Mouse (Mus musculus) forebrain, embryonic 16.5 days (tissue): Measurements from ENCODE around the gene Styxl1. TPM values are rescaled to one million over a fixed set of nuclear protein-coding genes. Genes with fewer than 3 reads are reported as not detected.

Experiments used
- ATAC-seq: fragments of 200-750 bp; cut with Nextera tagmentation; 2 replicates; pipeline ENCODE4 v1.8.0; 2017; ENCODE audit warnings: mild to moderate bottlenecking, moderate library complexity
- H3K27ac ChIP-seq: fragments of 300-500 bp; sonication (generic); 2 replicates; pipeline ENCODE4 v1.5.1; 2014; ENCODE audit warnings: low read length, control low read depth
- H3K27me3 ChIP-seq: fragments of 300-500 bp; sonication (generic); replicated peaks from 2 replicates; pipeline ENCODE4 v1.6.1; 2014; ENCODE audit warnings: low read length; ENCODE audit not compliant: control insufficient read depth, insufficient read depth
- H3K36me3 ChIP-seq: fragments of 300-500 bp; sonication (generic); 2 replicates; pipeline ENCODE4 v1.6.1; 2014; ENCODE audit not compliant: control insufficient read depth, insufficient read depth
- H3K4me1 ChIP-seq: fragments of 300-500 bp; sonication (generic); replicated peaks from 2 replicates; pipeline ENCODE4 v1.6.1; 2014; ENCODE audit warnings: low read length; ENCODE audit not compliant: control insufficient read depth, insufficient read depth
- H3K4me2 ChIP-seq: fragments of 300-500 bp; sonication (generic); 2 replicates; pipeline ENCODE4 v1.6.1; 2014; ENCODE audit warnings: mild to moderate bottlenecking, low read length, control low read depth
- H3K4me3 ChIP-seq: fragments of 300-500 bp; sonication (generic); replicated peaks from 2 replicates; pipeline ENCODE4 v1.5.1; 2014; ENCODE audit warnings: mild to moderate bottlenecking, low read length, control low read depth
- H3K9ac ChIP-seq: fragments of 300-500 bp; sonication (generic); replicated peaks from 2 replicates; pipeline ENCODE4 v1.6.1; 2014; ENCODE audit warnings: low read depth, low read length, control low read depth
- H3K9me3 ChIP-seq: fragments of 300-500 bp; sonication (generic); 2 replicates; pipeline ENCODE4 v1.6.1; 2016; ENCODE audit warnings: low read length; ENCODE audit not compliant: control insufficient read depth
- WGBS: fragments of 180-500 bp; shearing (Covaris S2); extraction: QIAGEN DNeasy Blood & Tissue Kit; methylation state at CpG from one replicate; pipeline ENCODE4 v1.1.7; 2014; 5-methylcytosine and 5-hydroxymethylcytosine counted together
- polyA plus RNA-seq: library from polyadenylated mRNA; unstranded; fragments of >200 nt; fragmentation: Nextera tagmentation; extraction: Ambion mirVana; gene quantifications from 2 replicates; pipeline ENCODE4 v1.2.1, GENCODE M21; 2015

Gene Styxl1
- 0.23 and 0.35 TPM in 2 replicates for polyA plus RNA-seq

GRCm38 (mm10) chr5:135777796-135778470, at the start of gene Styxl1:
Gene Styxl1, minus strand, starts transcription at chr5:135778385.
- Histone ChIP-seq H3K9me3 (no peaks in the 10 kb centered on the region), H3K4me3 (peak within 1 kb of the TSS; percentile 73), H3K36me3 (no peaks in the 10 kb centered on the region), H3K9ac (peak within 1 kb of the TSS; percentile 80), H3K27ac (peak within 1 kb of the TSS; percentile 80), H3K4me2 (peak within 1 kb of the TSS; percentile 94), H3K4me1 (peaks cover 28% of the 10 kb centered on the region), H3K27me3 (no peaks in the 10 kb centered on the region)
- ATAC-seq = peak; percentile 90
- under 1% methylated on average over 42 of the region's 45 CpGs for WGBS

- WGBS = 41% methylated on average over 6 of the region's 6 CpGs
- Histone ChIP-seq H3K4me3 (no peak overlapping the region), H3K36me3 (no peaks in the 10 kb centered on the region), H3K9me3 (no peaks in the 10 kb centered on the region), H3K9ac (no peak overlapping the region), H3K4me1 (peaks cover 9% of the 10 kb centered on the region), H3K27ac (no peak overlapping the region), H3K27me3 (no peaks in the 10 kb centered on the region), H3K4me2 (no peak overlapping the region)
- ATAC-seq = no peak
These were observed 48.0 kb upstream of the Styxl1 start for GRCm38 (mm10) chr5:135826225-135826624.

- Histone ChIP-seq H3K4me1 (peaks cover 9% of the 10 kb centered on the region), H3K36me3 (no peaks in the 10 kb centered on the region), H3K27ac (no peak overlapping the region), H3K27me3 (no peaks in the 10 kb centered on the region), H3K4me2 (no peak overlapping the region), H3K9ac (no peak overlapping the region), H3K9me3 (no peaks in the 10 kb centered on the region), H3K4me3 (no peak overlapping the region)
- ATAC-seq = no peak
- 53% methylated on average over 3 of the region's 3 CpGs for WGBS
These were observed 46.3 kb upstream of the Styxl1 start for GRCm38 (mm10) chr5:135824517-135824916.

GRCm38 (mm10) chr5:135822316-135822944, 44.2 kb upstream of the Styxl1 start:
- Histone ChIP-seq H3K27me3 (no peaks in the 10 kb centered on the region), H3K27ac (peak overlapping the region; percentile 16; the same call in 1 of the 2 replicates), H3K9me3 (no peaks in the 10 kb centered on the region), H3K9ac (no peak overlapping the region), H3K36me3 (no peaks in the 10 kb centered on the region), H3K4me1 (peaks cover 9% of the 10 kb centered on the region), H3K4me3 (no peak overlapping the region), H3K4me2 (no peak overlapping the region)
- peak; percentile 70 for ATAC-seq
- 17% methylated on average over 7 of the region's 7 CpGs for WGBS

GRCm38 (mm10) chr5:135818491-135818890, 40.3 kb upstream of the Styxl1 start:
- no peaks in the 10 kb centered on the region for H3K27me3 ChIP-seq
- no peak overlapping the region for H3K4me2 ChIP-seq
- ATAC-seq = no peak
- H3K9ac ChIP-seq = no peak overlapping the region
- no peaks in the 10 kb centered on the region for H3K36me3 ChIP-seq
- peaks cover 10% of the 10 kb centered on the region for H3K4me1 ChIP-seq
- H3K9me3 ChIP-seq = no peaks in the 10 kb centered on the region
- H3K4me3 ChIP-seq = no peak overlapping the region
- WGBS = 49% methylated on average over 7 of the region's 7 CpGs
- no peak overlapping the region for H3K27ac ChIP-seq

- peaks cover 15% of the 10 kb centered on the region for H3K4me1 ChIP-seq
These were observed 34.8 kb upstream of the Styxl1 start for GRCm38 (mm10) chr5:135812991-135813390.

GRCm38 (mm10) chr5:135807263-135807637, 29.1 kb upstream of the Styxl1 start:
- peak overlapping the region; percentile 97 for H3K9ac ChIP-seq
- H3K4me1 ChIP-seq = peaks cover 16% of the 10 kb centered on the region
- no peak for ATAC-seq
- H3K9me3 ChIP-seq = no peaks in the 10 kb centered on the region
- H3K36me3 ChIP-seq = no peaks in the 10 kb centered on the region
- no peak overlapping the region for H3K27ac ChIP-seq
- 44% methylated on average over 3 of the region's 3 CpGs for WGBS
- peak overlapping the region; percentile 69 for H3K4me3 ChIP-seq
- H3K27me3 ChIP-seq = no peaks in the 10 kb centered on the region
- peak overlapping the region; percentile 74 for H3K4me2 ChIP-seq

More at GRCm38 (mm10) chr5:135812991-135813390, 34.8 kb upstream of the Styxl1 start:
- Histone ChIP-seq H3K4me3 (no peak overlapping the region), H3K27me3 (no peaks in the 10 kb centered on the region), H3K27ac (peak overlapping the region; percentile 56), H3K36me3 (no peaks in the 10 kb centered on the region), H3K4me2 (no peak overlapping the region), H3K9me3 (no peaks in the 10 kb centered on the region), H3K9ac (no peak overlapping the region)
- ATAC-seq = peak; percentile 87
- 39% methylated on average over 5 of the region's 5 CpGs for WGBS

GRCm38 (mm10) chr5:135806555-135807262, 28.5 kb upstream of the Styxl1 start, which contains the start of gene Srrm3:
Gene Srrm3, plus strand, starts transcription at chr5:135806890.
- H3K4me1 ChIP-seq = peaks cover 16% of the 10 kb centered on the region
- 4% methylated on average over 29 of the region's 29 CpGs for WGBS
- H3K4me2 ChIP-seq = peak within 1 kb of the TSS; percentile 74
- ATAC-seq = peak; percentile 81
- H3K9ac ChIP-seq = peak within 1 kb of the TSS; percentile 97
- H3K9me3 ChIP-seq = no peaks in the 10 kb centered on the region
- no peaks in the 10 kb centered on the region for H3K27me3 ChIP-seq
- peak within 1 kb of the TSS; percentile 69 for H3K4me3 ChIP-seq
- no peaks in the 10 kb centered on the region for H3K36me3 ChIP-seq
- H3K27ac ChIP-seq = peak within 1 kb of the TSS; percentile 5; the same call in 1 of the 2 replicates

- Histone ChIP-seq H3K4me2 (no peak overlapping the region), H3K4me1 (peaks cover 21% of the 10 kb centered on the region), H3K9ac (no peak overlapping the region), H3K9me3 (no peaks in the 10 kb centered on the region), H3K4me3 (no peak overlapping the region), H3K36me3 (no peaks in the 10 kb centered on the region), H3K27ac (no peak overlapping the region), H3K27me3 (no peaks in the 10 kb centered on the region)
- 62% methylated on average over 2 of the region's 2 CpGs for WGBS
- ATAC-seq = no peak
These were observed 26.6 kb upstream of the Styxl1 start for GRCm38 (mm10) chr5:135804735-135805134.
